Mouse (Mus musculus) limb, embryonic 14.5 days (tissue): ENCODE measurements around the gene Rbks. TPM values are rescaled to one million over a fixed set of nuclear protein-coding genes. Genes with fewer than 3 reads are reported as not detected.

Experiments used
- ATAC-seq: fragments of 200-750 bp; cut with Nextera tagmentation; 2 replicates; pipeline ENCODE4 v1.8.0; 2017; ENCODE audit warnings: low read depth, moderate number of reproducible peaks, moderate TSS enrichment; ENCODE audit not compliant: low FRiP score
- DNase-seq: peaks from one replicate; pipeline ENCODE4 v3.0.0-alpha.2; 2015; ENCODE audit warnings: low spot score
- H3K27ac ChIP-seq: fragments of 300-500 bp; sonication (generic); replicated peaks from 2 replicates; pipeline ENCODE4 v1.5.1; 2014; ENCODE audit warnings: low read depth, mild to moderate bottlenecking, low read length, moderate library complexity, mixed read lengths
- H3K27me3 ChIP-seq: fragments of 300-500 bp; sonication (generic); 2 replicates; pipeline ENCODE4 v1.6.1; 2014; ENCODE audit warnings: low read length, mixed read lengths; ENCODE audit not compliant: control insufficient read depth, insufficient read depth
- H3K36me3 ChIP-seq: fragments of 300-500 bp; sonication (generic); 2 replicates; pipeline ENCODE4 v1.6.1; 2014; ENCODE audit warnings: mild to moderate bottlenecking, low read length, moderate library complexity, mixed read lengths; ENCODE audit not compliant: control insufficient read depth, insufficient read depth
- H3K4me1 ChIP-seq: fragments of 300-500 bp; sonication (generic); 2 replicates; pipeline ENCODE4 v1.6.1; 2014; ENCODE audit warnings: antibody characterized with exemption, low read length, mixed read lengths; ENCODE audit not compliant: control insufficient read depth, insufficient read depth
- H3K4me2 ChIP-seq: fragments of 300-500 bp; sonication (generic); replicated peaks from 2 replicates; pipeline ENCODE4 v1.6.1; 2014; ENCODE audit warnings: low read depth, mild to moderate bottlenecking, low read length, moderate library complexity; ENCODE audit not compliant: severe bottlenecking
- H3K4me3 ChIP-seq: fragments of 300-500 bp; sonication (generic); replicated peaks from 2 replicates; pipeline ENCODE4 v1.5.1; 2014; ENCODE audit warnings: low read length
- H3K9ac ChIP-seq: fragments of 300-500 bp; sonication (generic); 2 replicates; pipeline ENCODE4 v1.6.1; 2014; ENCODE audit warnings: mild to moderate bottlenecking, low read depth, low read length, moderate library complexity; ENCODE audit not compliant: severe bottlenecking
- H3K9me3 ChIP-seq: fragments of 300-500 bp; sonication (generic); 2 replicates; pipeline ENCODE4 v1.6.1; 2016; ENCODE audit warnings: low read length; ENCODE audit not compliant: control insufficient read depth
- POLR2A ChIP-seq: fragments of 200-500 bp; IDR thresholded peaks from 2 replicates; pipeline ENCODE4 v1.8.0; 2012; ENCODE audit warnings: inconsistent platforms, mild to moderate bottlenecking, moderate library complexity, borderline replicate concordance; ENCODE audit not compliant: insufficient read depth, insufficient read length; ENCODE audit errors: extremely low read depth
- WGBS: fragments of 180-500 bp; shearing (Covaris S2); extraction: QIAGEN DNeasy Blood & Tissue Kit; methylation state at CpG from one replicate; pipeline ENCODE4 v1.1.7; 2014; 5-methylcytosine and 5-hydroxymethylcytosine counted together
- polyA plus RNA-seq, 2 experiments: library from polyadenylated mRNA; depleted of rRNA in 1 of 2; stranded (reverse) in 1 of 2; unstranded in 1 of 2; fragments of >200 nt; fragmentation: Nextera tagmentation in 1 of 2; extraction: Ambion mirVana in 1 of 2; gene quantifications; 2 replicates each; pipeline versions ENCODE4 v1.2.1 to v1.2.3; 2012 to 2014

Gene Rbks
- polyA plus RNA-seq, 2 experiments = 1.9 to 2.2 TPM

GRCm38 (mm10) chr5:31645798-31646197 lies 51.6 kb downstream of the Rbks start:
- H3K4me3 ChIP-seq = no peak overlapping the region
- no peaks in the 10 kb centered on the region for H3K27me3 ChIP-seq
- H3K36me3 ChIP-seq = no peaks in the 10 kb centered on the region; the same call in 1 of the 2 replicates
- no peak overlapping the region for H3K27ac ChIP-seq
- H3K4me1 ChIP-seq = no peaks in the 10 kb centered on the region
- 90% methylated on average over 6 of the region's 6 CpGs for WGBS
- ATAC-seq (no peak), DNase-seq (no peak)
- no peak overlapping the region for H3K9ac ChIP-seq
- TF ChIP-seq POLR2A = no peak
- H3K9me3 ChIP-seq = no peaks in the 10 kb centered on the region
- no peak overlapping the region for H3K4me2 ChIP-seq

- Histone ChIP-seq H3K4me1 (no peaks in the 10 kb centered on the region), H3K9me3 (no peaks in the 10 kb centered on the region), H3K27me3 (no peaks in the 10 kb centered on the region), H3K27ac (no peak overlapping the region), H3K9ac (no peak overlapping the region), H3K36me3 (no peaks in the 10 kb centered on the region; the same call in 1 of the 2 replicates), H3K4me2 (no peak overlapping the region), H3K4me3 (no peak overlapping the region)
- DNase-seq (no peak), ATAC-seq (no peak)
- WGBS = 91% methylated on average over 6 of the region's 6 CpGs
- TF ChIP-seq POLR2A = no peak
These were observed 52.6 kb downstream of the Rbks start for GRCm38 (mm10) chr5:31644847-31645246.

DNA sequence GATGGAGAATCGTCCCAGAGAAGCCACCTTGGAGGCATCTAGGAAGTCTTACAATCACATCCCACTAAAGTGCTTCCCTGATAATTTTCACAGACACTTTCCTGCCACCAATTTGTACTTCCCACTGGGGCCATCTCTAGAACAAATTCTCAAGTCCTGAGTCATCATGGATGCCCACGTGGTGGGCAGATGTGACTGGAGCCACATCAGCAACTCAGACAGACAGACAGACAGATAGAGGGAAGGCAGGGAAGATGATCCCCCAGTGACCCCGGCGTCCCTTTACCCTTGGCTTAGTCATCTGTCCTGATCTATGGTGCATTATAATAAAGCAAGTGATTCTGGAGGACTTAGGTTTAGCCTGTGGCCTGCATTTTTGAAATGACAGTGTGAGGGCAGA lies 53.2 kb downstream of the Rbks start:
- no peak for ATAC-seq
- H3K9me3 ChIP-seq = no peaks in the 10 kb centered on the region
- no peaks in the 10 kb centered on the region for H3K4me1 ChIP-seq
- H3K4me2 ChIP-seq = no peak overlapping the region
- H3K27me3 ChIP-seq = no peaks in the 10 kb centered on the region
- H3K9ac ChIP-seq = no peak overlapping the region
- no peak overlapping the region for H3K4me3 ChIP-seq
- no peak overlapping the region for H3K27ac ChIP-seq
- no peaks in the 10 kb centered on the region; the same call in 1 of the 2 replicates for H3K36me3 ChIP-seq
- whole genome bisulfite sequencing = 91% methylated on average over 4 of the region's 4 CpGs
- TF ChIP-seq POLR2A = no peak
- no peak for DNase-seq

- TF ChIP-seq POLR2A = no peak
- no peak overlapping the region for H3K4me2 ChIP-seq
- H3K4me1 ChIP-seq = no peaks in the 10 kb centered on the region
- no peak for DNase-seq
- 86% methylated on average over 3 of the region's 3 CpGs for WGBS
- H3K36me3 ChIP-seq = no peaks in the 10 kb centered on the region; the same call in 1 of the 2 replicates
- no peak for ATAC-seq
- no peaks in the 10 kb centered on the region for H3K9me3 ChIP-seq
- no peak overlapping the region for H3K27ac ChIP-seq
- H3K4me3 ChIP-seq = no peak overlapping the region
- H3K27me3 ChIP-seq = no peaks in the 10 kb centered on the region
- no peak overlapping the region for H3K9ac ChIP-seq
These were observed 55.1 kb downstream of the Rbks start for GRCm38 (mm10) chr5:31642300-31642699.

- Histone ChIP-seq H3K9ac (no peak overlapping the region), H3K27ac (no peak overlapping the region), H3K4me1 (no peaks in the 10 kb centered on the region), H3K4me3 (no peak overlapping the region), H3K9me3 (no peaks in the 10 kb centered on the region), H3K27me3 (no peaks in the 10 kb centered on the region), H3K36me3 (no peaks in the 10 kb centered on the region; the same call in 1 of the 2 replicates), H3K4me2 (no peak overlapping the region)
- WGBS = 95% methylated on average over 2 of the region's 2 CpGs
- no peak for TF ChIP-seq POLR2A
- ATAC-seq = no peak
- DNase-seq = no peak
These were observed 56.9 kb downstream of the Rbks start for GRCm38 (mm10) chr5:31640542-31640941.

DNA sequence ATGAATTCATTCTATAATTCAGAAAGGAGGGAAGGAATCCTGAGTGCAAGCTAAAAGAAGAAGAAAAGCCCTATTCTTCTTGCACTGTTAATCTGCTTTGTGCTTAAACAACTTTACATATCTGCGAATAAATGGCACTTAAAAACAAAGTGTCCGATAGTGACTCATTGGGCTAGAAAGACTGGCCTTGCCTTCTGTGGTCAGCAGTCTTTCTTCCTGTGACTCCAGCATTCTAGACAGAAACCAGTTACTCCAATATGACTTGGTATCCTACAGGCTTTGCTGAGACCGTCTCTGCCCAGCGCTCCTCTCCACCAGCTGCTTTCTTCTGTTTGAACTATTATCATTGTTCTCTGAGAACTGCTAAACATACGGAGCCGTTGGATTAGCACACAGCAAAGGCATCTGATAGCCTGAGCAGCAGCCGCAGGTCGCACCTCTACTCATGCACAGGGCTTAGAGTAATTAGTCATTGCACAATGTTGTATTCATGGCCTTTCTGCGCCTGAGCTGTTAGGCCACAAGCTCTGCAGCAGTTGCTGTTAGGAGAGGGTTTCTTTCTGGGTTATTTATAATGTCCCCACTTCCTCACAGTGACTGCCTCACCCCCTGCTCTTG lies 60.7 kb downstream of the Rbks start:
- Histone ChIP-seq H3K27me3 (no peaks in the 10 kb centered on the region), H3K4me2 (no peak overlapping the region), H3K9ac (no peak overlapping the region), H3K9me3 (no peaks in the 10 kb centered on the region), H3K4me1 (no peaks in the 10 kb centered on the region), H3K36me3 (peaks cover 6% of the 10 kb centered on the region), H3K4me3 (no peak overlapping the region), H3K27ac (no peak overlapping the region)
- ATAC-seq = peak; percentile 26; the same call in 1 of the 2 replicates
- no peak for TF ChIP-seq POLR2A
- 77% methylated on average over 9 of the region's 9 CpGs for WGBS
- peak; percentile 13 for DNase-seq
